Mouse (Mus musculus): ENCODE measurements around the gene Tpm3.
A peak's percentile ranks its signal among the peaks of the same experiment; 100 is the strongest.
"Not testable (repeated sequence)": the region's sequence is repeated elsewhere in the genome, so short reads cannot be mapped to it uniquely, and the experiment has no call there.

Tpm3 gene

DNA sequence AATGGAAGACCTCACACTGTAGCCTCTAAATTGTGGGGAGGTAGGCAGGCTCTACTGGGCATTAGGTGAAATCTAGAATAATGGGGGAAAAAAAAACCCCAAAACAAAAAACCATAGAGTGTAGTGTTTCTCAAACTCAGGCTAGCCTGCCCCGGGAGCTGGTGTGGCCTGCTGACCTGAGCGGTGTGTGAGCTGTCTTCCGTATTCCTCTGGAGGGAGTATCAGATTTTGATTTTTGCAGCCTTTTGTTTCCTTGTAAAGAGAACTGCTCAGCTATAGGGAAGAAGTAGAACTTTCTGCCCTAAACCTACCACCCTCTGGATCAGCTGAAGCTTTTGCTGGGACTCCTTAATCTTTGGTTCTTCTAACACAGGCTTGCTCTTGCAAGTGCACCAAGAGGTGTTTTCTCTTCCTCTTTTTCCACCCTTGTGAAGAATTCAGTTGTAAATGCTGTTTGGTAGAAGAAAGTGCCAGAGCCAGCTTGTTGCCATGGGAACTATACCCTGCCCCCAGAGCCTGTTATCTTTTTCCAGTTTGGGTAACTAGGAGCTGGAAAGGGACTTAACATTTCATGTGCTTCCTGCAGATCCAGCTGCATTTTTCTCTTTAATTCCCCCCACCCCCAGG lies 11.4 kb downstream of the Tpm3 start:
- DNase-seq (ENCODE audit: extremely low read depth, low read depth, low spot score) = no peak

DNA sequence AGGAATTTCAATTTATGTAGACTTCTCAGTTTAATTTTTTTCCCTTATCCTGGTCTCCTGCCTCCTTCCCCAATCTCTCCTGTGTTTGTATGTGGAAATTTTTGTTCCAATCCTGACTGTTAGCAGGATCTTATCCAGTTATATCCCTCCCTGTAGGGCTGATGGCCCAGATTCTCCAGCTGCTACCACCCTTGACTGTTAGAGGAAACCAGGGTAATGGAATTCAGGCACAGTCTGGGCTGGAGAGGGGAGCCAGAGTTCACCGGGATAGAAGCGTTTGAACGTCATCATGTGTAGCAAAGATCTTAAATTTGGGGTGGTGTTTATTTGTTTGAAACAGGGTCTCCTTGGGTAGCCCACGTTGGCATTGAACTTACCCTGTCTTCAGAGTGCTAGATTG lies 12.3 kb downstream of the Tpm3 start:
- no peak for DNase-seq (ENCODE audit: extremely low read depth, low read depth, low spot score)

DNA sequence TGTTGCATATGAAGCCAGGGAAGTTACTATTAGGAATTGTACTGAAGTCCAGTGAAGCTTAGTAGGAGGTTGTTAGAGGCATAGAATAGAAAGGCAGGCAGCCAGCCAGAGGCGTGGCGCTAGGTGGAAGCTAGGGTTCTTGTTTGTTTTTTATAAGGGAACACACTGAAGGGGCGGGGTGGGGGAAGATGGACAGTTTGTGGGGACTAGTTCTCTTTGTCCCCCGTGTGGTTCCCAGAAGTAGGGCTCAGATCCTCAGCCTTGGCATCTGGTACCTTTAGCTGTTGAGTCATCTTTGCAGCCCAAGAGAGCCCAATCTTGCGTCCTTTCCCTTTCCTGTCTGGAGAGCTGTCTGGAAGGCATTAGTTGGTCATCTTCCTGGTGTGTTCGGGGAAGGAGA lies 12.8 kb downstream of the Tpm3 start:
- DNase-seq (ENCODE audit: extremely low read depth, low read depth, low spot score) = no peak

GRCm38 (mm10) chr3:90086068-90086467 lies 13.6 kb downstream of the Tpm3 start:
- DNase-seq (ENCODE audit: extremely low read depth, low read depth, low spot score) = no peak

DNA sequence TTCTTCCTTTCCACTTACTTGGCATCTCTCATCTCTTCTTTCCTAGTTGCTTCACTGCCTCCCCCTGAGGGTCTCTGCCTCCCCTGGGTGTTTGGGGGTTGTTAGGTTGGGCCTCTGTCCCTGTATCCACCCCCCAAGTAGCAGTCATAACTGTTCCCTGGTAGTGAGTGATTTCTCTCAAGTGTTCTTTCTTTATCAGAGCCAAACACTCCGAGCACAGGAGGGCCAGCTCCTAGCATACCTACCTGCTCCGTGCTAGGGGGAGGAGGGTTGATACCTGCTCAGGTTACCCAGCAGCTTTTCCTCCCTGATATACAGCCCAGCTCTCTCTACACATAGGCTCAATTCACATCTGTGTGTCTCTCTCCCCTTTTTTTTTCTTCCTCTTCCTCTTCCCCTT lies 16.2 kb downstream of the Tpm3 start:
- no peak for DNase-seq (ENCODE audit: extremely low read depth, low read depth, low spot score)

DNA sequence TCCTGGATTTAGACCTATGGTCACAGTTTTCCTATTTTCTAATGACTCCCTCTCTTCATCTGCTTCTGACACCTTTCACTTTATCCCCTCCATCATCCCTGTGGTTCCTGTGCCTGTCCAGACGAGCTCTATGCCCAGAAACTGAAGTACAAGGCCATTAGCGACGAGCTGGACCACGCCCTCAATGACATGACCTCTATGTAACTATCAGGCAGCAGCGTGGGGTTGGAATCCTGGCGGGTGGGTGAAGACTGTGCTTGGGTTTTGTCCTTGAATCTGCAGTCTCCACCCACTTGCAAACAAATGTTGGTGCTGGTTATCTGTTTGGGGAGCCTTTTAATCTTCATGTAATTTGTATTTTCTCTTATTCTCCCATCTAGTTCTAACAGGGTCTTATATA lies 18.4 kb downstream of the Tpm3 start:
- DNase-seq (ENCODE audit: extremely low read depth, low read depth, low spot score) = no peak

GRCm38 (mm10) chr3:90094453-90094852 lies 22.0 kb downstream of the Tpm3 start:
- DNase-seq (ENCODE audit: extremely low read depth, low read depth, low spot score) = no peak

- DNase-seq (ENCODE audit: extremely low read depth, low read depth, low spot score) = no peak
Observed at GRCm38 (mm10) chr3:90097928-90098327, 25.5 kb downstream of the Tpm3 start.

- DNase-seq (ENCODE audit: extremely low read depth, low read depth, low spot score) = no peak
Observed at GRCm38 (mm10) chr3:90101010-90101409, 28.6 kb downstream of the Tpm3 start.

- DNase-seq (ENCODE audit: extremely low read depth, low read depth, low spot score) = no peak
Observed at GRCm38 (mm10) chr3:90101673-90102072, 29.2 kb downstream of the Tpm3 start.

- no peak for DNase-seq (ENCODE audit: extremely low read depth, low read depth, low spot score)
Observed at GRCm38 (mm10) chr3:90102239-90102638, 29.8 kb downstream of the Tpm3 start.

- DNase-seq (ENCODE audit: extremely low read depth, low read depth, low spot score) = no peak
Observed at GRCm38 (mm10) chr3:90103176-90103575, 30.7 kb downstream of the Tpm3 start.

- DNase-seq (ENCODE audit: extremely low read depth, low read depth, low spot score) = no peak
Observed at GRCm38 (mm10) chr3:90103938-90104337, 31.5 kb downstream of the Tpm3 start, which contains the start of gene Nup210l. Gene Nup210l (plus strand): TSS chr3:90104132.

- no peak for DNase-seq (ENCODE audit: extremely low read depth, low read depth, low spot score)
Observed at GRCm38 (mm10) chr3:90111706-90112105, 39.3 kb downstream of the Tpm3 start.

DNA sequence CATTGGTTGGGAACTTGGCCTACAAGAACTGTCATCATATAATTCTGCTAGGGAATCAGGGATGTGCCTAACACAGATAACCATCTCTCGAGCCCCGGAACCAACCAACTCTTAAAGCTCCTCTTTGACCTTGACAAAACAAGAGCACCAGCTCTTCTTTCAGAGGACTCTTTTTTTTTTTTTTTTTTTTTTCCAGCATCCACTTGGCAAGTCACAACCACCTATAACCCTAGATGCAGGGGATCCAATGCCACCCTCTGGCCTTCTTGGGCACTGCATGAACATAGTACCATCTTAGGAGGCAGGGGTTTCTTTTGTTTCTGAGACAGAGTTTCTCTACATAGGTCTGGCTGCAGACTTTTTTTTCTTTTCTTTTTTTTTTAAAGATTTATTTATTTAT lies 41.9 kb downstream of the Tpm3 start:
- no peak for DNase-seq (ENCODE audit: extremely low read depth, low read depth, low spot score)

DNA sequence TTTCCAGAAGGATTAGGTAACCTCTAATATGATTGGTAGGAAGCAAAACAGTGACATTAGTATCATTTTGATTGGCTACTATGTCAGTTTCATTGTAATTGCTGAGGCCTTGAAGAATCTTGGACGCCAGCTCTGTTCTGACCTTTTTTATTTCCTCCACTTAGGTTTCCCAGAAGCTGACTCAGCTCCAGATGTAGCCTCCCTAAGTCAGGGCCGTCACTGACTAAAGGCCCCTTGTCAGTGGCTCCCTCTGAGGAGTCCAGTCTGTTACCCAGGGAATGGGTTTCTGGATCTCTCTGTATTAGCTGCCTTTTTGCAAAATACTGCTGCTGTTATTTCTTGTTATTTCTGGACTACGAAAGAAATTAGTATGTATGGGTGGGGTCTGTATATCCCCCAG lies 43.1 kb downstream of the Tpm3 start:
- no peak for DNase-seq (ENCODE audit: extremely low read depth, low read depth, low spot score)

DNA sequence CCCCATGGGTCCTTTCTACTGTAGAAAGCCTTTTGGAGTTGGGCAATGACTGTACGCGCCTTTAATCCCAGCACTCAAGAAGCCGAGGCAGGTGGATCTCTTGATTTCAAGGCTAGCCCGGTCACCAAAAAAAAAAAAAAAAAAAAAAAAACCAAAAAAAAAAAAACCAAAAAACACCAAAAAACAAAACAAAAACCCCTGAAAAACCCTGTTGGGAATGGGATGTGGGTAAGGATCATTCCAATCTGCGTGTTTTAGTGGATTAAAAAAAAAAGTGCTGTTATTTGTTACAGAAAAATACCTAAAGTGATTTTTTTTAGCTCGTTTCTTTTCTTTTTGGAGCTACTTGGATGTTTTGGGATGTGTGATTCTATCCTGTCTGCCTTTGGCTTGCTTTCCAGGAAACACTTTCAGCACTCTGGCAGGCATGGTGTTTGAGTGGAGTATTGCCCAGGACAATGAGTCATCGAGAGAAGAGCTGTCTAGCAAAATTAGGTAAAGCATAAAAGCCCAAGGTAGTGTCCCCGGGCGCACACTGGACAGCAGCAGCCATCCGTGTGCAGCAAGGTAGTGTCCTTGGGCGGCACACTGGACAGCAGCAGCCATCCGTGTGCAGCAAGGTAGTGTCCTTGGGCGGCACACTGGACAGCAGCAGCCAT lies 45.8 kb downstream of the Tpm3 start:
- DNase-seq (ENCODE audit: extremely low read depth, low read depth, low spot score) = peak; percentile 2

DNA sequence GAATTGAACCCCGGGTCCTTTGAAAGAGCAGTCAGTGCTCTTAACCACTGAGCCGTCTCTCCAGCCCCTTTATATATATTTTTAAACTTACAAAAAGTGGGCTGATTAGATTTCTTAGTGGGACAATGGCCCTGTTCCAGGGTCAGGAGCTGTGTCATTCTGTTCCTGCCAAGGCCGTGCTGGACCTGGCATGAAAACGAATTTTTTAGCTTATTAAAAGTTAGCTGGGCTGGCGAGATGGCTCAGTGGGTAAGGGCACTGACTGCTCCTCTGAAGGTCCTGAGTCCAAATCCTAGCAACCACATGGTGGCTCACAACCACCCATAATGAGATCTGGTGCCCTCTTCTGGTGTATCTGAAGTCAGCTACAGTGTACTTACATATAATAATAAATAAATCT lies 49.6 kb downstream of the Tpm3 start:
- DNase-seq (ENCODE audit: extremely low read depth, low read depth, low spot score) = not testable (repeated sequence)

GRCm38 (mm10) chr3:90125710-90126109 lies 53.3 kb downstream of the Tpm3 start:
- DNase-seq (ENCODE audit: extremely low read depth, low read depth, low spot score) = no peak

DNA sequence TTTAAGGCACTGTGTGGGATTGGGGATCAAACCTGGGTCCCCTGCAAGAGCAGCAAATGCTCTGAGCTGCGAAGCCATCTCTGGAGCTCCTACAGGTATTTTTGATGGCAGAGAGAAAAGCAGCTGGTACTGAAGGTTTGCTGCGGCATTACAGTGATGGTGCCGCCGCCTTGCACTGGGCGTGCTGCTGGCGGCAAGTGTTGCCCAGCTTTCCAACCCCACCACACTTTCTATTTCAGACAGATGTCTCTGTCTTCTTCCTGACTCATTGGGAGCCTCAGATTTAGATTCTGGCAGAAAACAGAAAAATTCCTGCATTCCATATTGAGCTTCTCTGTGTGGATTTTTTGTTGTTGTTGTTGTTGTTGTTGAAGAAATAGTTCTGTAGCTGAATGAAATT lies 55.4 kb downstream of the Tpm3 start:
- no peak for DNase-seq (ENCODE audit: extremely low read depth, low read depth, low spot score)

- no peak for DNase-seq (ENCODE audit: extremely low read depth, low read depth, low spot score)
Observed at GRCm38 (mm10) chr3:90132745-90133144, 60.3 kb downstream of the Tpm3 start.

DNA sequence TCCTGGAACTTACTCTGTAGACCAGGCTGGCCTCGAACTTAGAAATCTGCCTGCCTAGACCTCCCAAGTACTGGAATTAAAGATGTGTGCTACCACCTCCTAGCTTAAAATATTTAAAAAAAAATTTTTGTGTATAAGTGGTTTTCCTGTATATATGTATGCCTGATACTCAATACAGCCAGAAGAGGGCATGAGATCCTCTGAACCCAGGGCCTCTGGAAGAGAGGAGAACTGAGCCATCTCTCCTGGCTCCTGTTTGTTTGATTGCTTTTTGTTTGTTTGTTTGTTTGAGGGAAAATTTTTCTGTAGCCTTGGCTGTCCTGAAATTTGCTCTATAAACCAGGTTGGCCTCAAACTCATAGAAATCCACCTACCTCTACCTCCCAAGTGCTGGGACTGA lies 60.9 kb downstream of the Tpm3 start:
- no peak for DNase-seq (ENCODE audit: extremely low read depth, low read depth, low spot score)

DNA sequence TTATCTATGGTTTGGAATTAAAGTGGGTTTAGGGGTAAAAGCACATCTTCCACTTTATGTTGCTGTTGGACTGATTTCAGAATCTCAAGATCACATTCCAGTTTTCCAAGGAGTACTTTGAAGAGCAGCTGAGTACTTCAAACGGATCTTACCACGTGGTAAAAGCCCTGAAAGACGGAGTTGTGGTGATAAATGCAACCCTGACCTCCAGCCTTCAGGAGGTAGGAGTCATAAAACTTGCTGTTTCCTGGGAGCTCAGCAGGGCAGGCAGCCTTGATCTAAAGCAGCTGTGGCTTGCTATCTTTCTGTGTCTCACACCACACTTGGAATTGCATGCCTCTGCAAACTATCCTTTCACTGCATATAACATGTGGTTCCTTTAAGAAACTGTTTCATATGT lies 62.0 kb downstream of the Tpm3 start:
- no peak for DNase-seq (ENCODE audit: extremely low read depth, low read depth, low spot score)

Data from fat pad, adult 2 months (tissue).